Comparison of ENCODE assay signal across 9 mouse cellular contexts in genomic region chr14:105588391-105589163, GRCm38 (mm10).
A peak's percentile ranks its signal among the peaks of the same experiment; 100 is the strongest.
DNase-seq lines count a peak whose midpoint lies in the region; ATAC-seq and TF ChIP-seq lines count a peak whose summit lies in the region.
"Had no signal": no experiment of that assay in that cellular context is flagged by ENCODE, and none has a peak within 500 bp of the region (broad histone marks: within the 10 kb centered on the region; RNA-seq: fewer than 3 reads in every experiment).

No protein-coding gene starts in this region.

- peak; percentile 90 for DNase-seq in retina, postnatal 1 day
- no peak for DNase-seq in retina, embryonic 14.5 days (ENCODE audit: low spot score)
- DNase-seq in forebrain, embryonic 11.5 days (ENCODE audit: low spot score), result no peak
- peak; percentile 90 for DNase-seq in hindbrain, postnatal 0 days (ENCODE audit: low spot score)
- DNase-seq in right cerebral cortex, postnatal 4 days, result peak; percentile 32
- no peak for DNase-seq in gastrocnemius, adult 8-10 months (ENCODE audit: low spot score in 2 of 2)
- DNase-seq in testis, postnatal 10 days (ENCODE audit: low spot score), result no peak

- no peak for TF ChIP-seq CTCF in hindbrain, postnatal 0 days (IDR thresholded peaks at IDR 0.05; ENCODE audit: low read depth)

- H3K27me3 ChIP-seq in forebrain, embryonic 11.5 days (ENCODE audit: control insufficient read depth, insufficient read depth, low read length), result no peaks in the 10 kb centered on the region
- H3K27me3 ChIP-seq in hindbrain, postnatal 0 days (ENCODE audit: insufficient read depth, low read length), result no peaks in the 10 kb centered on the region
- H3K27me3 ChIP-seq in limb, embryonic 13.5 days, result no peaks in the 10 kb centered on the region
- H3K27me3 ChIP-seq: stomach, embryonic 15.5 days had no signal

- H3K27ac ChIP-seq in forebrain, embryonic 11.5 days (ENCODE audit: low read depth, low read length), result no peak overlapping the region
- H3K27ac ChIP-seq in hindbrain, postnatal 0 days, result peak overlapping the region; percentile 75
- peak overlapping the region; percentile 83 for H3K27ac ChIP-seq in limb, embryonic 13.5 days
- H3K27ac ChIP-seq: stomach, embryonic 15.5 days had no signal

- H3K4me3 ChIP-seq in forebrain, embryonic 11.5 days (ENCODE audit: low read depth, low read length), result no peak overlapping the region
- H3K4me3 ChIP-seq in hindbrain, postnatal 0 days (ENCODE audit: low read length), result no peak overlapping the region
- no peak overlapping the region for H3K4me3 ChIP-seq in limb, embryonic 13.5 days
- H3K4me3 ChIP-seq: stomach, embryonic 15.5 days had no signal

- no peaks in the 10 kb centered on the region for H3K36me3 ChIP-seq in forebrain, embryonic 11.5 days (ENCODE audit: control insufficient read depth, insufficient read depth, low read length)
- H3K36me3 ChIP-seq in hindbrain, postnatal 0 days (ENCODE audit: insufficient read depth, low read length), result no peaks in the 10 kb centered on the region
- H3K36me3 ChIP-seq in limb, embryonic 13.5 days, result no peaks in the 10 kb centered on the region
- H3K36me3 ChIP-seq: stomach, embryonic 15.5 days had no signal

- peaks cover 6% of the 10 kb centered on the region; the same call in 1 of the 2 replicates for H3K4me1 ChIP-seq in forebrain, embryonic 11.5 days (replicated peaks; ENCODE audit: control insufficient read depth, insufficient read depth, low read length)
- no peaks in the 10 kb centered on the region for H3K4me1 ChIP-seq in hindbrain, postnatal 0 days (ENCODE audit: insufficient read depth, low read length)
- peaks cover 57% of the 10 kb centered on the region for H3K4me1 ChIP-seq in limb, embryonic 13.5 days
- H3K4me1 ChIP-seq: stomach, embryonic 15.5 days had no signal

- H3K4me2 ChIP-seq in forebrain, embryonic 11.5 days (ENCODE audit: low read depth, low read length, severe bottlenecking), result no peak overlapping the region
- peak overlapping the region; percentile 27 for H3K4me2 ChIP-seq in hindbrain, postnatal 0 days (ENCODE audit: low read depth, low read length)
- H3K4me2 ChIP-seq in limb, embryonic 13.5 days (replicated peaks), result peak overlapping the region; percentile 25
- H3K4me2 ChIP-seq: stomach, embryonic 15.5 days had no signal

- H3K9me3 ChIP-seq in forebrain, embryonic 11.5 days (ENCODE audit: control insufficient read depth, low read length), result no peaks in the 10 kb centered on the region
- H3K9me3 ChIP-seq in hindbrain, postnatal 0 days (ENCODE audit: low read length), result no peaks in the 10 kb centered on the region
- no peaks in the 10 kb centered on the region for H3K9me3 ChIP-seq in limb, embryonic 13.5 days
- H3K9me3 ChIP-seq: stomach, embryonic 15.5 days had no signal

- no peak overlapping the region for H3K9ac ChIP-seq in forebrain, embryonic 11.5 days (ENCODE audit: low read length)
- H3K9ac ChIP-seq in hindbrain, postnatal 0 days (replicated peaks; ENCODE audit: low read length), result no peak overlapping the region
- H3K9ac ChIP-seq in limb, embryonic 13.5 days, result no peak overlapping the region
- H3K9ac ChIP-seq: stomach, embryonic 15.5 days had no signal

- peak; percentile 87 for ATAC-seq in forebrain, embryonic 11.5 days (replicated peaks; ENCODE audit: low FRiP score)
- peak; percentile 96 for ATAC-seq in hindbrain, postnatal 0 days
- ATAC-seq in limb, embryonic 13.5 days (ENCODE audit: low FRiP score, low read depth), result peak; percentile 77

- 55% methylated on average over 15 of the region's 15 CpGs for WGBS in forebrain, embryonic 11.5 days
- WGBS in hindbrain, postnatal 0 days, result 37% methylated on average over 15 of the region's 15 CpGs
- WGBS in limb, embryonic 13.5 days, result 36% methylated on average over 15 of the region's 15 CpGs

Comparison
In these comparisons a context has a peak if more than half of its experiments do, and no peak if none do; other contexts are left out.
1. DNase-seq: peak in retina, postnatal 1 day (single experiment), hindbrain, postnatal 0 days (single experiment) and right cerebral cortex, postnatal 4 days (single experiment); none in retina, embryonic 14.5 days (single experiment), forebrain, embryonic 11.5 days (single experiment), gastrocnemius, adult 8-10 months (0 of 2) and testis, postnatal 10 days (single experiment).
2. Peak in every context shown above with its lines, with median percentiles within 50 percentile points of each other: ATAC-seq.